Mouse (Mus musculus): ENCODE results near the gene Myo1b.

Myo1b gene

GRCm38 (mm10) chr1:51706106-51706505, 209.8 kb downstream of the Myo1b start:
- DNase-seq: no peak

- DNase-seq: no peak
These were observed 211.3 kb downstream of the Myo1b start for GRCm38 (mm10) chr1:51704610-51705009.
